Mouse (Mus musculus): ENCODE measurements around the gene Atp6ap1l.

DNA sequence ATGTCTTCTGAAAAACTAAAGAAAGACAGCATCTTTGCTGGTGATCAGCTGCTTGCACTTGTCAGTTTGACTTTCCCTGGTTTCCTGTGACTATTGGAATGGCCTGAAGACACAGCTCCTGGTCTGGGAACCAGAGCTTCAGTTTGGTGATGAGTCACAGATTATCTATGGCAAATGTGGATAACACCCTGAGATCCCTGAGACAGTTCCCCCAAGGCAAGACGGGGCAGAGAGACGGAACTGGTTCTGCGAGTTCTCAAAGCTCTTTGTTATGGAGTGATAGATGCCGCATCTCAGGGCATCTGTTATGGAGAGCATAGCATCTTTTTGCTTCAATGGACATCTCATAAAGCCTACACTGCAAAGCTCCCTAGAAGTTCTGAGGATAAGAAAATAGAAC, 33.6 kb downstream of the Atp6ap1l start:
- TF ChIP-seq FLI1 (IDR thresholded peaks at IDR 0.05; ENCODE audit: low read length): no peak
- TF ChIP-seq GATA1 (IDR thresholded peaks at IDR 0.05; ENCODE audit: borderline replicate concordance, low read length): no peak

Measured in megakaryocyte, embryonic 14.5 days (primary cell).